8 mouse cellular contexts compared by ENCODE assay signal in genomic region chr7:111014893-111015292, GRCm38 (mm10). TPM values are rescaled to one million over a fixed set of nuclear protein-coding genes. Genes with fewer than 3 reads are reported as not detected.
DNase-seq lines count a peak whose midpoint lies in the region; ATAC-seq and TF ChIP-seq lines count a peak whose summit lies in the region.

No protein-coding gene starts in this region.

- H3K27me3 ChIP-seq in heart, embryonic 14.5 days (ENCODE audit: control insufficient read depth, insufficient read depth, low read length): no peaks in the 10 kb centered on the region
- peaks cover 4% of the 10 kb centered on the region; the same call in 1 of the 2 replicates for H3K27me3 ChIP-seq in liver, embryonic 12.5 days (replicated peaks)
- H3K27me3 ChIP-seq in stomach, embryonic 15.5 days (replicated peaks): no peaks in the 10 kb centered on the region

- no peak overlapping the region for H3K4me2 ChIP-seq in heart, embryonic 14.5 days (ENCODE audit: low read length)
- no peak overlapping the region for H3K4me2 ChIP-seq in liver, embryonic 12.5 days
- H3K4me2 ChIP-seq in stomach, embryonic 15.5 days: no peak overlapping the region

- H3K9me3 ChIP-seq in heart, embryonic 14.5 days (ENCODE audit: control insufficient read depth, low read length): no peaks in the 10 kb centered on the region
- no peaks in the 10 kb centered on the region for H3K9me3 ChIP-seq in liver, embryonic 12.5 days (replicated peaks)
- no peaks in the 10 kb centered on the region for H3K9me3 ChIP-seq in stomach, embryonic 15.5 days

- TF ChIP-seq POLR2A in bone marrow macrophage, adult 2 months (IDR thresholded peaks at IDR 0.05; ENCODE audit: borderline replicate concordance, low read depth, low read length): no peak

- peak; percentile 88 for ATAC-seq in erythroid progenitor cell, adult 5-6 weeks (replicated peaks; ENCODE audit: low FRiP score, poor library complexity, severe bottlenecking)
- peak; percentile 15; the same call in 1 of the 2 replicates for ATAC-seq in heart, embryonic 14.5 days (ENCODE audit: insufficient number of reproducible peaks, insufficient read depth, low FRiP score, low read depth)
- ATAC-seq in liver, embryonic 12.5 days: peak; percentile 77
- peak; percentile 27; the same call in 1 of the 2 replicates for ATAC-seq in stomach, embryonic 15.5 days (ENCODE audit: insufficient read depth, low FRiP score, low read depth)

- H3K27ac ChIP-seq in bone marrow macrophage, adult 2 months (ENCODE audit: insufficient read depth, low read depth, low read length): no peak overlapping the region
- H3K27ac ChIP-seq in heart, embryonic 14.5 days (replicated peaks in 1 of 2; ENCODE audit: control insufficient read depth in 1 of 2, insufficient read depth in 1 of 2, low read depth in 2 of 2, low read length in 2 of 2): no peak overlapping the region
- H3K27ac ChIP-seq in liver, embryonic 12.5 days: no peak overlapping the region
- H3K27ac ChIP-seq in stomach, embryonic 15.5 days: no peak overlapping the region

- peaks cover 10% of the 10 kb centered on the region for H3K4me1 ChIP-seq in bone marrow macrophage, adult 2 months (ENCODE audit: control insufficient read depth, insufficient read depth, low read length)
- peaks cover 0 to 2% of the 10 kb centered on the region in 2 experiments; a peak in 2 of 4 replicates for H3K4me1 ChIP-seq in heart, embryonic 14.5 days (ENCODE audit: control insufficient read depth in 2 of 2, insufficient read depth in 2 of 2, low read length in 2 of 2)
- peaks cover 31% of the 10 kb centered on the region for H3K4me1 ChIP-seq in liver, embryonic 12.5 days
- H3K4me1 ChIP-seq in stomach, embryonic 15.5 days: no peaks in the 10 kb centered on the region

- TF ChIP-seq CTCF in bone marrow macrophage, adult 2 months (IDR thresholded peaks at IDR 0.05; ENCODE audit: low read depth, low read length): peak; percentile 91

- H3K4me3 ChIP-seq in bone marrow macrophage, adult 2 months (ENCODE audit: insufficient read depth, low read length): no peak overlapping the region
- no peak overlapping the region for H3K4me3 ChIP-seq in heart, embryonic 14.5 days (ENCODE audit: control insufficient read depth in 1 of 2, insufficient read depth in 1 of 2, low read depth in 1 of 2, low read length in 2 of 2)
- H3K4me3 ChIP-seq in liver, embryonic 12.5 days: no peak overlapping the region
- H3K4me3 ChIP-seq in stomach, embryonic 15.5 days (replicated peaks): no peak overlapping the region

- H3K9ac ChIP-seq in heart, embryonic 14.5 days (ENCODE audit: low read length): no peak overlapping the region
- no peak overlapping the region for H3K9ac ChIP-seq in liver, embryonic 12.5 days
- H3K9ac ChIP-seq in stomach, embryonic 15.5 days: no peak overlapping the region

- peak; percentile 95 for DNase-seq in B cell, adult 2 months
- DNase-seq in kidney, postnatal 10 days: peak; percentile 96
- DNase-seq in neural tube, embryonic 10.5 days (ENCODE audit: extremely low spot score, low spot score): peak; percentile 90

- WGBS in heart, embryonic 14.5 days: 9% methylated on average over 5 of the region's 5 CpGs
- 6% methylated on average over 5 of the region's 5 CpGs for WGBS in liver, embryonic 12.5 days (ENCODE audit: insufficient replicate concordance)
- 17% methylated on average over 5 of the region's 5 CpGs for WGBS in stomach, embryonic 15.5 days

- H3K36me3 ChIP-seq in heart, embryonic 14.5 days (ENCODE audit: control insufficient read depth, insufficient read depth, low read length): no peaks in the 10 kb centered on the region
- H3K36me3 ChIP-seq in liver, embryonic 12.5 days: no peaks in the 10 kb centered on the region
- H3K36me3 ChIP-seq in stomach, embryonic 15.5 days: no peaks in the 10 kb centered on the region

RNA-seq across cellular contexts. Expression of gene Ctr9, which starts 13.9 kb away (rescaled TPM):
- polyA plus RNA-seq in bone marrow macrophage, adult 2 months (2012; ENCODE audit: insufficient read depth, insufficient read length, missing spikeins): 24.0 and 28.8 TPM in 2 replicates
- 9.6 and 13.7 TPM in 2 replicates for total RNA-seq in erythroid progenitor cell, adult 5-6 weeks (2015; ENCODE audit: low replicate concordance)
- 21.9 and 28.9 TPM in 2 replicates for total RNA-seq in erythroid progenitor cell, adult 5-6 weeks (2017; ENCODE audit: low replicate concordance)
- 38.2 and 42.7 TPM in 2 replicates for polyA plus RNA-seq in heart, embryonic 14.5 days (2014; fragmentation: Nextera tagmentation; extraction: Ambion mirVana)
- polyA plus RNA-seq in liver, embryonic 12.5 days (2016; fragmentation: Nextera tagmentation; extraction: Ambion mirVana): 40.3 and 40.5 TPM in 2 replicates
- 58.9 and 62.2 TPM in 2 replicates for polyA plus RNA-seq in stomach, embryonic 15.5 days (2015; fragmentation: Nextera tagmentation; extraction: Ambion mirVana)

RNA-seq across cellular contexts. Expression of gene Mrvi1, which starts 32.6 kb away (rescaled TPM):
- polyA plus RNA-seq in bone marrow macrophage, adult 2 months (2012; ENCODE audit: insufficient read depth, insufficient read length, missing spikeins): 0.13 and 0.20 TPM in 2 replicates
- total RNA-seq in erythroid progenitor cell, adult 5-6 weeks (2015; ENCODE audit: low replicate concordance): 1.3 and 1.8 TPM in 2 replicates
- total RNA-seq in erythroid progenitor cell, adult 5-6 weeks (2017; ENCODE audit: low replicate concordance): under 0.01 and 0.23 TPM in 2 replicates
- 6.0 and 6.3 TPM in 2 replicates for polyA plus RNA-seq in heart, embryonic 14.5 days (2014; fragmentation: Nextera tagmentation; extraction: Ambion mirVana)
- polyA plus RNA-seq in liver, embryonic 12.5 days (2016; fragmentation: Nextera tagmentation; extraction: Ambion mirVana): 14.7 and 14.9 TPM in 2 replicates
- 18.0 and 19.3 TPM in 2 replicates for polyA plus RNA-seq in stomach, embryonic 15.5 days (2015; fragmentation: Nextera tagmentation; extraction: Ambion mirVana)

Comparison
In these comparisons a context has a peak if more than half of its experiments do, and no peak if none do; other contexts are left out.
1. ATAC-seq: peak in every context shown above with its lines; median percentile 88 in erythroid progenitor cell, adult 5-6 weeks; 77 in liver, embryonic 12.5 days; 27 in stomach, embryonic 15.5 days; 15 in heart, embryonic 14.5 days.